Mouse (Mus musculus): Measurements from ENCODE around the gene Prkn. TPM values are rescaled to one million over a fixed set of nuclear protein-coding genes. Genes with fewer than 3 reads are reported as not detected.
A peak's percentile ranks its signal among the peaks of the same experiment; 100 is the strongest.

Gene Prkn
- polyA plus RNA-seq, 1 experiment, result 16.7 TPM

- Histone ChIP-seq H3K27ac (ENCODE audit: insufficient read depth, low read length) (no peak overlapping the region), H3K27me3 (ENCODE audit: control insufficient read depth, insufficient read depth, low read length) (no peaks in the 10 kb centered on the region), H3K4me1 (ENCODE audit: control insufficient read depth, insufficient read depth, low read length) (no peaks in the 10 kb centered on the region), H3K4me3 (replicated peaks; ENCODE audit: insufficient read depth, low read depth, low read length) (peak overlapping the region; percentile 42)
- peak in 1 of 2 experiments; percentile 22 for DNase-seq
- TF ChIP-seq CTCF (IDR thresholded peaks at IDR 0.05; ENCODE audit: borderline replicate concordance, insufficient read depth, low read depth, low read length) (no peak), POLR2A (IDR thresholded peaks at IDR 0.05; ENCODE audit: borderline replicate concordance, insufficient read depth, low read length) (no peak)
- 24% methylated on average over 16 of the region's 16 CpGs for WGBS
Observed at GRCm38 (mm10) chr17:11067076-11067703, 227.0 kb downstream of the Prkn start.

DNA sequence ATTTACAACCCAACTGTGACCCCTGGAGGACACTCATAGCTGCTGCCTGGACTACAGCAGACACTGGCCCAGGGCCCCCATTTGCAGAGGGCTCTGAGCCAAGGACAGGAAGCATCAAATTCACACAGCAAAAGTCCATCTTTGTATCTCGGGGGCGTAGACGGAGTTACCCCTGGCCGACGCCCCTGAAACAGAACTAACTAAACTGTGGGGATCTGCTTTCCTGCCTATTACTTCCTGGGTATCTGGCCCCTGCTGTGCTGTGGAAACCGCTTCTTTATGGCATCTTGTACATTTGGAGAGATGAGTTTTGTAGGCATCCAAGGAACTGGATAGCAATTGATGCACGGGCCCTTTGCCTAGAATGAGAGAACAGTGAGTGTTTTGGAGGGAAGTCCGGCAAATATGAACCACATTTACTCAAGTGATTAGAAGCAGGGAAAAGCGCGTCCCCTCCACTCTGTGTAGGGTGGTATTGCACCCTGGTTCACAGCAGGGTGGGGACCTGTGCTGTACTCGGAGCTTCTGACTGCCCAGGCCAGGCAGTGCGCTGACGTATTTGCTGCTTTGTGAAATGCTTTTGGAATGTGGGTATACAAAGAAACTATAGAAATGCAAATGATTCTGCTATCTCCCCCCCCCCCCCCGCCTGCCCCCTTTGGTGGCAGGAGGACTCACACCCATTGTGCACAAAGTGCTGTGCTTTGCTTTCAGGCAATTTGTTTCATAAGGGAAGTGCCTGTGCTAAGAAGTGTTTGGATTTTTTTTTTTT is 227.7 kb downstream of the Prkn start:
- no peaks in the 10 kb centered on the region for H3K4me1 ChIP-seq (ENCODE audit: control insufficient read depth, insufficient read depth, low read length)
- TF ChIP-seq POLR2A (IDR thresholded peaks at IDR 0.05; ENCODE audit: borderline replicate concordance, insufficient read depth, low read length) (no peak), CTCF (IDR thresholded peaks at IDR 0.05; ENCODE audit: borderline replicate concordance, insufficient read depth, low read depth, low read length) (peak; percentile 85)
- 22% methylated on average over 14 of the region's 14 CpGs for WGBS
- DNase-seq, result peak; percentile 73 to 80
- peak overlapping the region; percentile 70; the same call in 1 of the 2 replicates for H3K27ac ChIP-seq (ENCODE audit: insufficient read depth, low read length)
- no peaks in the 10 kb centered on the region for H3K27me3 ChIP-seq (ENCODE audit: control insufficient read depth, insufficient read depth, low read length)
- H3K4me3 ChIP-seq (replicated peaks; ENCODE audit: insufficient read depth, low read depth, low read length), result peak overlapping the region; percentile 42

DNA sequence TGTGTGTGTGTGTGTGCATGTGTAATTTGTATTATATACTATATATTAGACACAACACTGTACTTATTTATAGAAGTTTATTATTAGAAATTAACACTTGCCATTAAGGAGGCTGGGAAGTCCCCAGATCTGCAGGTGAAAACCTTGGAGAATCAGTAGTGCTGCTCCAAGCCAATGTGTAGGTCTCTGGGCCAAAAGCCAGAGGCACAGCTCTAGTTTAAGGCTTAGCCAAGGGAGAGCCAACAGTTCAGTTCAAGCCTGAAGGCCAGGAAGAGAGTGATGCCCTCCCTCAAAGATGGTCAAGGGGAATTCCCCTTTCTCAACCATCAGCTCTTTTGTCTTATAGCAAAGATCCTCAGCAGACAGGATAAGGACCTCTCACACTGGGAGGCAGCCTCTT is 230.8 kb downstream of the Prkn start:
- Histone ChIP-seq H3K4me3 (replicated peaks; ENCODE audit: insufficient read depth, low read depth, low read length) (no peak overlapping the region), H3K4me1 (ENCODE audit: control insufficient read depth, insufficient read depth, low read length) (no peaks in the 10 kb centered on the region), H3K27me3 (ENCODE audit: control insufficient read depth, insufficient read depth, low read length) (no peaks in the 10 kb centered on the region), H3K27ac (ENCODE audit: insufficient read depth, low read length) (no peak overlapping the region)
- TF ChIP-seq CTCF (IDR thresholded peaks at IDR 0.05; ENCODE audit: borderline replicate concordance, insufficient read depth, low read depth, low read length) (no peak), POLR2A (IDR thresholded peaks at IDR 0.05; ENCODE audit: borderline replicate concordance, insufficient read depth, low read length) (no peak)
- DNase-seq, result peak in 1 of 2 experiments; percentile 58

GRCm38 (mm10) chr17:11076319-11076903 is 236.2 kb downstream of the Prkn start:
- Histone ChIP-seq H3K27me3 (ENCODE audit: control insufficient read depth, insufficient read depth, low read length) (no peaks in the 10 kb centered on the region), H3K4me3 (replicated peaks; ENCODE audit: insufficient read depth, low read depth, low read length) (no peak overlapping the region), H3K27ac (ENCODE audit: insufficient read depth, low read length) (no peak overlapping the region), H3K4me1 (ENCODE audit: control insufficient read depth, insufficient read depth, low read length) (no peaks in the 10 kb centered on the region)
- 63% methylated on average over 6 of the region's 6 CpGs for WGBS
- no peak for TF ChIP-seq POLR2A (IDR thresholded peaks at IDR 0.05; ENCODE audit: borderline replicate concordance, insufficient read depth, low read length)
- no peak for TF ChIP-seq CTCF (IDR thresholded peaks at IDR 0.05; ENCODE audit: borderline replicate concordance, insufficient read depth, low read depth, low read length)
- DNase-seq, result no peak

- WGBS, result 14% methylated on average over 1 of the region's 1 CpGs
Observed at GRCm38 (mm10) chr17:11086492-11086891, 246.3 kb downstream of the Prkn start.

GRCm38 (mm10) chr17:11087088-11087487 is 246.9 kb downstream of the Prkn start:
- peaks cover 6% of the 10 kb centered on the region for H3K4me1 ChIP-seq (ENCODE audit: control insufficient read depth, insufficient read depth, low read length)
- TF ChIP-seq POLR2A (IDR thresholded peaks at IDR 0.05; ENCODE audit: borderline replicate concordance, insufficient read depth, low read length) (no peak), CTCF (IDR thresholded peaks at IDR 0.05; ENCODE audit: borderline replicate concordance, insufficient read depth, low read depth, low read length) (no peak)
- no peaks in the 10 kb centered on the region for H3K27me3 ChIP-seq (ENCODE audit: control insufficient read depth, insufficient read depth, low read length)
- 91% methylated on average over 5 of the region's 5 CpGs for WGBS
- no peak overlapping the region for H3K4me3 ChIP-seq (replicated peaks; ENCODE audit: insufficient read depth, low read depth, low read length)
- no peak overlapping the region for H3K27ac ChIP-seq (ENCODE audit: insufficient read depth, low read length)
- DNase-seq, result no peak

More at GRCm38 (mm10) chr17:11086492-11086891, 246.3 kb downstream of the Prkn start:
- Histone ChIP-seq H3K27ac (ENCODE audit: insufficient read depth, low read length) (no peak overlapping the region), H3K4me3 (replicated peaks; ENCODE audit: insufficient read depth, low read depth, low read length) (no peak overlapping the region), H3K4me1 (ENCODE audit: control insufficient read depth, insufficient read depth, low read length) (peaks cover 6% of the 10 kb centered on the region), H3K27me3 (ENCODE audit: control insufficient read depth, insufficient read depth, low read length) (no peaks in the 10 kb centered on the region)
- TF ChIP-seq POLR2A (IDR thresholded peaks at IDR 0.05; ENCODE audit: borderline replicate concordance, insufficient read depth, low read length), result no peak
- no peak for TF ChIP-seq CTCF (IDR thresholded peaks at IDR 0.05; ENCODE audit: borderline replicate concordance, insufficient read depth, low read depth, low read length)
- peak; percentile 51 to 76 for DNase-seq

- TF ChIP-seq POLR2A (IDR thresholded peaks at IDR 0.05; ENCODE audit: borderline replicate concordance, insufficient read depth, low read length) (no peak), CTCF (IDR thresholded peaks at IDR 0.05; ENCODE audit: borderline replicate concordance, insufficient read depth, low read depth, low read length) (no peak)
- H3K27me3 ChIP-seq (ENCODE audit: control insufficient read depth, insufficient read depth, low read length), result no peaks in the 10 kb centered on the region
- no peak overlapping the region for H3K4me3 ChIP-seq (replicated peaks; ENCODE audit: insufficient read depth, low read depth, low read length)
- peaks cover 6% of the 10 kb centered on the region for H3K4me1 ChIP-seq (ENCODE audit: control insufficient read depth, insufficient read depth, low read length)
- 81% methylated on average over 8 of the region's 8 CpGs for WGBS
- H3K27ac ChIP-seq (ENCODE audit: insufficient read depth, low read length), result no peak overlapping the region
- DNase-seq, result no peak
Observed at GRCm38 (mm10) chr17:11087823-11088222, 247.6 kb downstream of the Prkn start.

All from cerebellum, adult 2 months (tissue).